Comparison of ENCODE assay signal across 20 mouse cellular contexts in genomic region chr12:119110091-119110490, GRCm38 (mm10).
A peak's percentile ranks its signal among the peaks of the same experiment; 100 is the strongest.
DNase-seq lines count a peak whose midpoint lies in the region; ATAC-seq and TF ChIP-seq lines count a peak whose summit lies in the region.
"Had no signal": no experiment of that assay in that cellular context is flagged by ENCODE, and none has a peak within 500 bp of the region (broad histone marks: within the 10 kb centered on the region; RNA-seq: fewer than 3 reads in every experiment).

No protein-coding gene starts in this region.

- H3K36me3 ChIP-seq in heart, embryonic 12.5 days: no peaks in the 10 kb centered on the region
- H3K36me3 ChIP-seq in heart, embryonic 11.5 days (ENCODE audit: control insufficient read depth, insufficient read depth, low read length): no peaks in the 10 kb centered on the region
- H3K36me3 ChIP-seq in kidney, postnatal 0 days (ENCODE audit: insufficient read depth, low read length): no peaks in the 10 kb centered on the region
- H3K36me3 ChIP-seq: embryonic facial prominence, embryonic 12.5 days; forebrain, embryonic 15.5 days; G1E; hindbrain, embryonic 15.5 days had no signal

- no peak overlapping the region for H3K4me3 ChIP-seq in heart, embryonic 12.5 days
- H3K4me3 ChIP-seq in heart, embryonic 11.5 days (ENCODE audit: low read depth, low read length): no peak overlapping the region
- H3K4me3 ChIP-seq in kidney, postnatal 0 days (replicated peaks; ENCODE audit: low read depth, low read length): no peak overlapping the region
- H3K4me3 ChIP-seq in lung, adult 2 months (replicated peaks; ENCODE audit: extremely low read depth, low read depth, low read length): no peak overlapping the region
- H3K4me3 ChIP-seq: embryonic facial prominence, embryonic 12.5 days; forebrain, embryonic 15.5 days; hindbrain, embryonic 15.5 days had no signal

- H3K27ac ChIP-seq in heart, embryonic 12.5 days (ENCODE audit: poor library complexity, severe bottlenecking): peak overlapping the region; percentile 6; the same call in 1 of the 2 replicates
- no peak overlapping the region for H3K27ac ChIP-seq in heart, embryonic 11.5 days (ENCODE audit: low read depth, low read length)
- H3K27ac ChIP-seq in kidney, postnatal 0 days: no peak overlapping the region
- H3K27ac ChIP-seq: embryonic facial prominence, embryonic 12.5 days; forebrain, embryonic 15.5 days; hindbrain, embryonic 15.5 days had no signal

- H3K9ac ChIP-seq in heart, embryonic 12.5 days: no peak overlapping the region
- H3K9ac ChIP-seq in heart, embryonic 11.5 days (ENCODE audit: low read depth, low read length): no peak overlapping the region
- no peak overlapping the region for H3K9ac ChIP-seq in kidney, postnatal 0 days (ENCODE audit: low read depth, low read length)
- H3K9ac ChIP-seq: embryonic facial prominence, embryonic 12.5 days; forebrain, embryonic 15.5 days; hindbrain, embryonic 15.5 days had no signal

- no peak for ATAC-seq in heart, embryonic 12.5 days (ENCODE audit: insufficient number of reproducible peaks, low FRiP score)
- ATAC-seq in heart, embryonic 11.5 days (replicated peaks; ENCODE audit: insufficient number of reproducible peaks, low FRiP score, low TSS enrichment): no peak
- ATAC-seq in kidney, postnatal 0 days (replicated peaks; ENCODE audit: low FRiP score, low read depth): no peak
- ATAC-seq: CD4-positive, CD25-positive, alpha-beta regulatory T cell, adult 4 months; forebrain, embryonic 15.5 days had no signal

- DNase-seq in embryo, embryonic 10.5 days (ENCODE audit: low spot score): peak; percentile 1
- no peak for DNase-seq in embryo, embryonic 9.5 days (ENCODE audit: extremely low spot score)
- peak; percentile 54 for DNase-seq in kidney, postnatal 0 days (ENCODE audit: low spot score)
- DNase-seq in kidney, adult 8-10 months: no peak
- peak; percentile 14 for DNase-seq in lung, postnatal 25 days (ENCODE audit: low spot score)
- DNase-seq in lung, adult 2 months: no peak
- DNase-seq: adrenal gland, adult 8-10 months; adrenal gland, postnatal 36 days; B cell, adult 2 months; cerebellum, adult 2 months; cerebellum, postnatal 10 days; embryo, embryonic 11 days; gastrocnemius, postnatal 36 days had no signal

- H3K4me2 ChIP-seq in heart, embryonic 12.5 days: no peak overlapping the region
- no peak overlapping the region for H3K4me2 ChIP-seq in heart, embryonic 11.5 days
- no peak overlapping the region for H3K4me2 ChIP-seq in kidney, postnatal 0 days (ENCODE audit: low read length)
- H3K4me2 ChIP-seq: embryonic facial prominence, embryonic 12.5 days; forebrain, embryonic 15.5 days; hindbrain, embryonic 15.5 days had no signal

- H3K27me3 ChIP-seq in heart, embryonic 12.5 days (replicated peaks): no peaks in the 10 kb centered on the region
- no peaks in the 10 kb centered on the region for H3K27me3 ChIP-seq in heart, embryonic 11.5 days (ENCODE audit: control insufficient read depth, insufficient read depth, low read length)
- no peaks in the 10 kb centered on the region for H3K27me3 ChIP-seq in kidney, postnatal 0 days (ENCODE audit: insufficient read depth, low read length)
- H3K27me3 ChIP-seq: embryonic facial prominence, embryonic 12.5 days; forebrain, embryonic 15.5 days; hindbrain, embryonic 15.5 days had no signal

- 23% methylated on average over 2 of the region's 2 CpGs for WGBS in heart, embryonic 12.5 days
- WGBS in heart, embryonic 11.5 days (ENCODE audit: insufficient replicate concordance): 32% methylated on average over 2 of the region's 2 CpGs
- WGBS in kidney, postnatal 0 days: 25% methylated on average over 2 of the region's 2 CpGs
- 35% methylated on average over 2 of the region's 2 CpGs for WGBS in lung, adult 2 months

- H3K4me1 ChIP-seq in heart, embryonic 12.5 days (replicated peaks): 0 out of 2 replicates have a peak, but pooled peaks cover 5% of the 10 kb centered on the region
- no peaks in the 10 kb centered on the region for H3K4me1 ChIP-seq in heart, embryonic 11.5 days (ENCODE audit: control insufficient read depth, insufficient read depth, low read length)
- H3K4me1 ChIP-seq in kidney, postnatal 0 days (replicated peaks; ENCODE audit: insufficient read depth, low read length): no peaks in the 10 kb centered on the region
- no peaks in the 10 kb centered on the region for H3K4me1 ChIP-seq in lung, adult 2 months (ENCODE audit: control insufficient read depth, insufficient read depth, low read length)
- H3K4me1 ChIP-seq: embryonic facial prominence, embryonic 12.5 days; forebrain, embryonic 15.5 days; hindbrain, embryonic 15.5 days had no signal

- H3K9me3 ChIP-seq in heart, embryonic 12.5 days (replicated peaks): no peaks in the 10 kb centered on the region
- no peaks in the 10 kb centered on the region for H3K9me3 ChIP-seq in heart, embryonic 11.5 days (replicated peaks; ENCODE audit: control insufficient read depth, low read length)
- H3K9me3 ChIP-seq in kidney, postnatal 0 days (replicated peaks; ENCODE audit: low read length): no peaks in the 10 kb centered on the region
- H3K9me3 ChIP-seq: embryonic facial prominence, embryonic 12.5 days; forebrain, embryonic 15.5 days; G1E; hindbrain, embryonic 15.5 days had no signal

- no peak for TF ChIP-seq POLR2A in lung, adult 2 months (IDR thresholded peaks at IDR 0.05; ENCODE audit: borderline replicate concordance, extremely low read depth, low read depth, low read length)

- no peak for TF ChIP-seq CTCF in kidney, postnatal 0 days (IDR thresholded peaks at IDR 0.05; ENCODE audit: low read depth)
- TF ChIP-seq CTCF in lung, adult 2 months (IDR thresholded peaks at IDR 0.05; ENCODE audit: insufficient read depth, low read length): no peak

Comparison
In these comparisons a context has a peak if more than half of its experiments do, and no peak if none do; other contexts are left out.
1. DNase-seq: peak in embryo, embryonic 10.5 days (single experiment), kidney, postnatal 0 days (single experiment) and lung, postnatal 25 days (single experiment); none in embryo, embryonic 9.5 days (single experiment), kidney, adult 8-10 months (0 of 2) and lung, adult 2 months (single experiment).